Mouse (Mus musculus) retina, postnatal 1 day (tissue): ENCODE data around the gene 4930415O20Rik.

ENCODE experiments used
- DNase-seq: peaks from one replicate; pipeline ENCODE4 v3.0.0-alpha.2; 2012

The 4930415O20Rik gene

GRCm38 (mm10) chr15:98608058-98608783 is 37.4 kb downstream of the 4930415O20Rik start:
- DNase-seq = no peak

GRCm38 (mm10) chr15:98608784-98609250 is 38.0 kb downstream of the 4930415O20Rik start:
- DNase-seq = peak; percentile 51

- peak; percentile 95 for DNase-seq
Measured at GRCm38 (mm10) chr15:98609331-98610130, 38.7 kb downstream of the 4930415O20Rik start, which contains the start of gene Adcy6. TSS of gene Adcy6 (minus strand) at chr15:98610076.

- DNase-seq = no peak
Measured at GRCm38 (mm10) chr15:98610131-98610633, 39.4 kb downstream of the 4930415O20Rik start.

- DNase-seq = no peak
Measured at GRCm38 (mm10) chr15:98612229-98612628, 41.4 kb downstream of the 4930415O20Rik start.

- no peak for DNase-seq
Measured at GRCm38 (mm10) chr15:98614551-98614950, 43.7 kb downstream of the 4930415O20Rik start.

- DNase-seq = no peak
Measured at GRCm38 (mm10) chr15:98614971-98615370, 44.2 kb downstream of the 4930415O20Rik start.

- DNase-seq = no peak
Measured at GRCm38 (mm10) chr15:98615751-98616150, 44.9 kb downstream of the 4930415O20Rik start.

GRCm38 (mm10) chr15:98616362-98617175 is 45.8 kb downstream of the 4930415O20Rik start:
- no peak for DNase-seq

GRCm38 (mm10) chr15:98617176-98617537 is 46.4 kb downstream of the 4930415O20Rik start:
- peak; percentile 87 for DNase-seq

- no peak for DNase-seq
Measured at GRCm38 (mm10) chr15:98622199-98622598, 51.4 kb downstream of the 4930415O20Rik start.

- DNase-seq = no peak
Measured at GRCm38 (mm10) chr15:98622721-98623120, 51.9 kb downstream of the 4930415O20Rik start.

- DNase-seq = no peak
Measured at GRCm38 (mm10) chr15:98623361-98623821, 52.6 kb downstream of the 4930415O20Rik start.

- no peak for DNase-seq
Measured at GRCm38 (mm10) chr15:98626078-98626477, 55.3 kb downstream of the 4930415O20Rik start.

GRCm38 (mm10) chr15:98626487-98627212 is 55.8 kb downstream of the 4930415O20Rik start:
- DNase-seq = no peak

GRCm38 (mm10) chr15:98628589-98629254 is 57.9 kb downstream of the 4930415O20Rik start:
- DNase-seq = peak; percentile 68

GRCm38 (mm10) chr15:98629464-98629863 is 58.7 kb downstream of the 4930415O20Rik start:
- no peak for DNase-seq

- DNase-seq = no peak
Measured at GRCm38 (mm10) chr15:98630540-98630939, 59.7 kb downstream of the 4930415O20Rik start, which contains the start of gene Cacnb3. TSS of gene Cacnb3 (plus strand) at chr15:98630840.

GRCm38 (mm10) chr15:98631493-98631892 is 60.7 kb downstream of the 4930415O20Rik start:
- peak; percentile 92 for DNase-seq

- DNase-seq = peak; percentile 77
Measured at GRCm38 (mm10) chr15:98632107-98632744, 61.4 kb downstream of the 4930415O20Rik start.

- peak; percentile 55 for DNase-seq
Measured at GRCm38 (mm10) chr15:98632921-98633320, 62.1 kb downstream of the 4930415O20Rik start.
